Mouse (Mus musculus): ENCODE measurements around the gene Pitx3. TPM values are rescaled to one million over a fixed set of nuclear protein-coding genes. Genes with fewer than 3 reads are reported as not detected.

Gene Pitx3
- polyA plus RNA-seq, 1 experiment from 2014 or later: not detected

- ATAC-seq: no peak
- Histone ChIP-seq H3K9ac (ENCODE audit: low read length) (no peak overlapping the region), H3K27ac (ENCODE audit: low read depth, low read length) (no peak overlapping the region), H3K4me1 (ENCODE audit: control insufficient read depth, insufficient read depth, low read length) (no peaks in the 10 kb centered on the region), H3K9me3 (replicated peaks; ENCODE audit: control insufficient read depth, low read length) (no peaks in the 10 kb centered on the region), H3K27me3 (replicated peaks; ENCODE audit: control insufficient read depth, insufficient read depth, low read length) (no peaks in the 10 kb centered on the region), H3K36me3 (ENCODE audit: control insufficient read depth, insufficient read depth, low read length) (no peaks in the 10 kb centered on the region), H3K4me2 (ENCODE audit: low read length) (no peak overlapping the region), H3K4me3 (ENCODE audit: low read depth, low read length) (no peak overlapping the region)
- 91% methylated on average over 3 of the region's 3 CpGs for WGBS
- DNase-seq (ENCODE audit: low spot score): no peak
These were observed 48.6 kb downstream of the Pitx3 start for GRCm38 (mm10) chr19:46099561-46099960.

- H3K9me3 ChIP-seq (replicated peaks; ENCODE audit: control insufficient read depth, low read length): no peaks in the 10 kb centered on the region
- 82% methylated on average over 5 of the region's 5 CpGs for WGBS
- H3K27me3 ChIP-seq (replicated peaks; ENCODE audit: control insufficient read depth, insufficient read depth, low read length): no peaks in the 10 kb centered on the region
- H3K4me2 ChIP-seq (ENCODE audit: low read length): no peak overlapping the region
- H3K27ac ChIP-seq (ENCODE audit: low read depth, low read length): no peak overlapping the region
- no peak overlapping the region for H3K4me3 ChIP-seq (ENCODE audit: low read depth, low read length)
- H3K9ac ChIP-seq (ENCODE audit: low read length): no peak overlapping the region
- DNase-seq (ENCODE audit: low spot score) (no peak), ATAC-seq (no peak)
- H3K36me3 ChIP-seq (ENCODE audit: control insufficient read depth, insufficient read depth, low read length): no peaks in the 10 kb centered on the region
- H3K4me1 ChIP-seq (ENCODE audit: control insufficient read depth, insufficient read depth, low read length): no peaks in the 10 kb centered on the region
These were observed 51.7 kb downstream of the Pitx3 start for GRCm38 (mm10) chr19:46096396-46096795.

- no peaks in the 10 kb centered on the region for H3K27me3 ChIP-seq (replicated peaks; ENCODE audit: control insufficient read depth, insufficient read depth, low read length)
- no peak overlapping the region for H3K27ac ChIP-seq (ENCODE audit: low read depth, low read length)
- H3K4me2 ChIP-seq (ENCODE audit: low read length): no peak overlapping the region
- no peak for ATAC-seq
- H3K9me3 ChIP-seq (replicated peaks; ENCODE audit: control insufficient read depth, low read length): no peaks in the 10 kb centered on the region
- no peak overlapping the region for H3K4me3 ChIP-seq (ENCODE audit: low read depth, low read length)
- no peak for DNase-seq (ENCODE audit: low spot score)
- no peak overlapping the region for H3K9ac ChIP-seq (ENCODE audit: low read length)
- no peaks in the 10 kb centered on the region for H3K4me1 ChIP-seq (ENCODE audit: control insufficient read depth, insufficient read depth, low read length)
- WGBS: 90% methylated on average over 4 of the region's 4 CpGs
- no peaks in the 10 kb centered on the region for H3K36me3 ChIP-seq (ENCODE audit: control insufficient read depth, insufficient read depth, low read length)
These were observed 52.8 kb downstream of the Pitx3 start for GRCm38 (mm10) chr19:46095291-46095690.

GRCm38 (mm10) chr19:46094144-46094543, 54.0 kb downstream of the Pitx3 start:
- ATAC-seq (no peak), DNase-seq (ENCODE audit: low spot score) (no peak)
- no peak overlapping the region for H3K9ac ChIP-seq (ENCODE audit: low read length)
- H3K27me3 ChIP-seq (replicated peaks; ENCODE audit: control insufficient read depth, insufficient read depth, low read length): no peaks in the 10 kb centered on the region
- WGBS: 94% methylated on average over 2 of the region's 2 CpGs
- H3K36me3 ChIP-seq (ENCODE audit: control insufficient read depth, insufficient read depth, low read length): no peaks in the 10 kb centered on the region
- H3K4me2 ChIP-seq (ENCODE audit: low read length): no peak overlapping the region
- no peak overlapping the region for H3K4me3 ChIP-seq (ENCODE audit: low read depth, low read length)
- H3K27ac ChIP-seq (ENCODE audit: low read depth, low read length): no peak overlapping the region
- H3K9me3 ChIP-seq (replicated peaks; ENCODE audit: control insufficient read depth, low read length): no peaks in the 10 kb centered on the region
- no peaks in the 10 kb centered on the region for H3K4me1 ChIP-seq (ENCODE audit: control insufficient read depth, insufficient read depth, low read length)

- Histone ChIP-seq H3K4me3 (ENCODE audit: low read depth, low read length) (no peak overlapping the region), H3K4me1 (ENCODE audit: control insufficient read depth, insufficient read depth, low read length) (no peaks in the 10 kb centered on the region), H3K9me3 (replicated peaks; ENCODE audit: control insufficient read depth, low read length) (no peaks in the 10 kb centered on the region), H3K27me3 (replicated peaks; ENCODE audit: control insufficient read depth, insufficient read depth, low read length) (no peaks in the 10 kb centered on the region), H3K27ac (ENCODE audit: low read depth, low read length) (no peak overlapping the region), H3K4me2 (ENCODE audit: low read length) (no peak overlapping the region), H3K36me3 (ENCODE audit: control insufficient read depth, insufficient read depth, low read length) (no peaks in the 10 kb centered on the region), H3K9ac (ENCODE audit: low read length) (no peak overlapping the region)
- no peak for DNase-seq (ENCODE audit: low spot score)
- WGBS: 91% methylated on average over 4 of the region's 4 CpGs
- no peak for ATAC-seq
These were observed 56.5 kb downstream of the Pitx3 start for GRCm38 (mm10) chr19:46091641-46092040.

GRCm38 (mm10) chr19:46087871-46088270, 60.3 kb downstream of the Pitx3 start:
- Histone ChIP-seq H3K9ac (ENCODE audit: low read length) (no peak overlapping the region), H3K9me3 (replicated peaks; ENCODE audit: control insufficient read depth, low read length) (no peaks in the 10 kb centered on the region), H3K27ac (ENCODE audit: low read depth, low read length) (no peak overlapping the region), H3K36me3 (ENCODE audit: control insufficient read depth, insufficient read depth, low read length) (peaks cover 30% of the 10 kb centered on the region), H3K27me3 (replicated peaks; ENCODE audit: control insufficient read depth, insufficient read depth, low read length) (no peaks in the 10 kb centered on the region), H3K4me2 (ENCODE audit: low read length) (no peak overlapping the region), H3K4me3 (ENCODE audit: low read depth, low read length) (no peak overlapping the region), H3K4me1 (ENCODE audit: control insufficient read depth, insufficient read depth, low read length) (no peaks in the 10 kb centered on the region)
- DNase-seq (ENCODE audit: low spot score) (no peak), ATAC-seq (no peak)
- 77% methylated on average over 7 of the region's 7 CpGs for WGBS

- Histone ChIP-seq H3K9me3 (replicated peaks; ENCODE audit: control insufficient read depth, low read length) (no peaks in the 10 kb centered on the region), H3K27me3 (replicated peaks; ENCODE audit: control insufficient read depth, insufficient read depth, low read length) (no peaks in the 10 kb centered on the region), H3K9ac (ENCODE audit: low read length) (no peak overlapping the region), H3K27ac (ENCODE audit: low read depth, low read length) (no peak overlapping the region), H3K4me2 (ENCODE audit: low read length) (no peak overlapping the region), H3K36me3 (ENCODE audit: control insufficient read depth, insufficient read depth, low read length) (peaks cover 45% of the 10 kb centered on the region), H3K4me3 (ENCODE audit: low read depth, low read length) (no peak overlapping the region), H3K4me1 (ENCODE audit: control insufficient read depth, insufficient read depth, low read length) (no peaks in the 10 kb centered on the region)
- DNase-seq (ENCODE audit: low spot score) (peak; percentile 74), ATAC-seq (no peak)
- WGBS: 58% methylated on average over 3 of the region's 3 CpGs
These were observed 61.8 kb downstream of the Pitx3 start for GRCm38 (mm10) chr19:46086337-46086736.

Other genes with a start within 250 kb of the Pitx3 start
- 17.0 and 19.4 TPM in 2 replicates for gene Armh3, start 149.8 kb downstream of the Pitx3 start, polyA plus RNA-seq (2014; fragmentation: Nextera tagmentation; extraction: Ambion mirVana)
- 0.98 and 1.4 TPM in 2 replicates for gene Hps6, start 144.8 kb downstream of the Pitx3 start, polyA plus RNA-seq (2014; fragmentation: Nextera tagmentation; extraction: Ambion mirVana)
- 24.1 and 29.8 TPM in 2 replicates for gene Pprc1, start 103.4 kb downstream of the Pitx3 start, polyA plus RNA-seq (2014; fragmentation: Nextera tagmentation; extraction: Ambion mirVana)
- gene Ldb1, start 103.1 kb downstream of the Pitx3 start, polyA plus RNA-seq (2014; fragmentation: Nextera tagmentation; extraction: Ambion mirVana): 107 and 116 TPM in 2 replicates
- gene Nolc1, start 72.5 kb downstream of the Pitx3 start, polyA plus RNA-seq (2014; fragmentation: Nextera tagmentation; extraction: Ambion mirVana): 67.2 and 73.6 TPM in 2 replicates
- gene Elovl3, start 16.4 kb downstream of the Pitx3 start, polyA plus RNA-seq (2014; fragmentation: Nextera tagmentation; extraction: Ambion mirVana): not detected in 2 replicates
- 36.3 and 50.7 TPM in 2 replicates for gene Gbf1, start 4.2 kb upstream of the Pitx3 start, polyA plus RNA-seq (2014; fragmentation: Nextera tagmentation; extraction: Ambion mirVana)
- 1.4 and 1.6 TPM in 2 replicates for gene Nfkb2, start 156.0 kb upstream of the Pitx3 start, polyA plus RNA-seq (2014; fragmentation: Nextera tagmentation; extraction: Ambion mirVana)
- gene Psd, start 178.8 kb upstream of the Pitx3 start, polyA plus RNA-seq (2014; fragmentation: Nextera tagmentation; extraction: Ambion mirVana): 68.7 and 83.0 TPM in 2 replicates
- 42.6 and 43.1 TPM in 2 replicates for gene Fbxl15, start 179.9 kb upstream of the Pitx3 start, polyA plus RNA-seq (2014; fragmentation: Nextera tagmentation; extraction: Ambion mirVana)
- gene Cuedc2, start 190.4 kb upstream of the Pitx3 start, polyA plus RNA-seq (2014; fragmentation: Nextera tagmentation; extraction: Ambion mirVana): 402 and 405 TPM in 2 replicates
- gene Mfsd13a, start 192.8 kb upstream of the Pitx3 start, polyA plus RNA-seq (2014; fragmentation: Nextera tagmentation; extraction: Ambion mirVana): 7.2 TPM in 2 replicates
- gene 2310034G01Rik, start 202.0 kb upstream of the Pitx3 start, polyA plus RNA-seq (2014; fragmentation: Nextera tagmentation; extraction: Ambion mirVana): 1.8 and 2.2 TPM in 2 replicates
- gene Actr1a, start 247.4 kb upstream of the Pitx3 start, polyA plus RNA-seq (2014; fragmentation: Nextera tagmentation; extraction: Ambion mirVana): 402 and 428 TPM in 2 replicates
- 21.8 and 27.8 TPM in 2 replicates for gene Sufu, start 248.6 kb upstream of the Pitx3 start, polyA plus RNA-seq (2014; fragmentation: Nextera tagmentation; extraction: Ambion mirVana)

Data from forebrain, embryonic 14.5 days (tissue).